Mouse (Mus musculus) embryonic fibroblast, embryonic 13.5 days (primary cell): ENCODE results near the gene 4930524B15Rik. TPM values are rescaled to one million over a fixed set of nuclear protein-coding genes. Genes with fewer than 3 reads are reported as not detected.
"Not testable (repeated sequence)": the region's sequence is repeated elsewhere in the genome, so short reads cannot be mapped to it uniquely, and the experiment has no call there.

ENCODE experiments used
- H3K27ac ChIP-seq: 2 replicates; pipeline ENCODE4 v1.5.1; 2012; ENCODE audit warnings: low read length, control low read depth, inconsistent platforms; ENCODE audit not compliant: insufficient read depth
- H3K4me1 ChIP-seq: 2 replicates; pipeline ENCODE4 v1.6.1; 2011; ENCODE audit warnings: low read length; ENCODE audit not compliant: control insufficient read depth, insufficient read depth
- H3K4me3 ChIP-seq: 2 replicates; pipeline ENCODE4 v1.5.1; 2011; ENCODE audit warnings: mild to moderate bottlenecking, control low read depth, low read length; ENCODE audit not compliant: insufficient read depth
- CTCF ChIP-seq: IDR thresholded peaks from 2 replicates; pipeline ENCODE4 v1.5.1; 2011; ENCODE audit warnings: mild to moderate bottlenecking, control low read depth, low read length, moderate library complexity, borderline replicate concordance; ENCODE audit not compliant: insufficient read depth
- POLR2A ChIP-seq: IDR thresholded peaks from 2 replicates; pipeline ENCODE4 v1.6.1; 2011; ENCODE audit warnings: low read depth, mild to moderate bottlenecking, control low read depth, low read length, moderate library complexity
- polyA plus RNA-seq: library from polyadenylated mRNA; stranded (reverse); fragments of >200 nt; gene quantifications from 2 replicates; pipeline ENCODE4 v1.2.4, GENCODE M21; 2011; ENCODE audit warnings: low read depth; ENCODE audit not compliant: missing spikeins, insufficient read length

4930524B15Rik gene
- polyA plus RNA-seq, 1 experiment: not detected

- H3K4me1 ChIP-seq: no peaks in the 10 kb centered on the region
- H3K4me3 ChIP-seq: no peak overlapping the region
- no peak overlapping the region for H3K27ac ChIP-seq
- TF ChIP-seq CTCF: no peak
- TF ChIP-seq POLR2A: no peak
These were observed 17.9 kb downstream of the 4930524B15Rik start for GRCm38 (mm10) chr11:31983249-31983648.

DNA sequence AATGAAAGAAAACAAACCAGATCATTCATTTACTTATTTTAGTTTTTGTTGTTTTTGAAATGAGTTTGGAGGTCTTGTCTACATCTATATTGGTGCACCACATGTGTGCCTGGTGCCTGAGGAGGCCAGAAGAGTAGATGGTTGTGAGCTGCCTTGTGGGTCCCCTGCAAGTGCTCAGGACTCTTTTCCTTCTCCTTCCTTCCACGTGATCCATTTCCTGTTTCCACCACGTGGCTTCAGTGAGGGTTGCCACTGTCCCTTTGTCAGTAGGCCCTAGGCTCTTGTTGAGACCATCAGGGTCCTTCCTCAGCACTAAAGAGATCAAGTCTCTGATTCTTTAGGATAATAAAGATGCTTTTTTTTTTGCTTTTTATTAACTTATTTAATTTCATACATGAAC, 19.4 kb downstream of the 4930524B15Rik start:
- no peak overlapping the region for H3K4me3 ChIP-seq
- no peaks in the 10 kb centered on the region for H3K4me1 ChIP-seq
- TF ChIP-seq POLR2A (no peak), CTCF (no peak)
- no peak overlapping the region for H3K27ac ChIP-seq

DNA sequence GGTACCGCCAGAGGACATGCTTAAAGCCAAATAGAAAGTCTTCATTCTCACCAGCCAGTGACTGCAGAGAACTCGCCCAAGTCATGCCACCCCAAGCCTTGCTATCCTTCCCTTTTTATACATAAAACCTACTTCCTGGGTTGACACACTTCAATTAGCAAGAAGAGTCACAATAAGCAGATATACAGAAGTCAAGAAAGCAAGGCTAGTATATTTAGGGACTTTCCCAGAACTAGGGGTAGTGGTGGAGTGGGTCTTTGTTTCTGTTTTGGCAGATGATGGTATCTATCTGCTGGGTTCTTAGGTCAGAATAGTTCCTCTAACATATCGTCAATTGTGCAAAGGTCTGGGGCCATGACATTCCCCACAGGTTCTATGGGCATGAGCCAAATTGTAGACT, 27.1 kb downstream of the 4930524B15Rik start:
- Histone ChIP-seq H3K27ac (no peak overlapping the region), H3K4me1 (no peaks in the 10 kb centered on the region), H3K4me3 (no peak overlapping the region)
- TF ChIP-seq POLR2A: no peak
- no peak for TF ChIP-seq CTCF

- TF ChIP-seq CTCF: no peak
- no peak for TF ChIP-seq POLR2A
- Histone ChIP-seq H3K27ac (no peak overlapping the region), H3K4me3 (no peak overlapping the region), H3K4me1 (0 out of 2 replicates have a peak, but pooled peaks cover 2% of the 10 kb centered on the region)
These were observed 34.3 kb downstream of the 4930524B15Rik start for GRCm38 (mm10) chr11:31999716-32000115.

DNA sequence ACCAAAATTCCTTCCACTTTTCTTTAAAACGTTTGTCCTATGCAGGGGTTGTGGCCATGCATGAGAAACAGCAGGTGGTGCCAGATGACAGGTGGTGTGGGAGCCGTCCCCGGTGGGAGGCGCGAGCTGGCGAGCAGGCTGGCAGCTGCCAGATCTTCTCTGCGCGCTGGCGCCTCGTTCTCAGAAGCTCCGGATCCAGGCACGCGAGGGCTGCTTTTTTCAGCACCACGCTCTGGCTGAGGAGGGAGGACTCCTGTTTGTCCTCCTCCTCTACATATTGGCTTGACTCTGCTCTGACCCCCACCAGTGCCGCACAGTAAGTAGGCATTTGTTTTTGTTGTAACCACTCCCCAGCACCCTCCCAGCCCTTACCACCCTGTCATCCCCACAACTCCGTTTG, 34.9 kb downstream of the 4930524B15Rik start, which contains the start of gene Nsg2:
TSS of gene Nsg2 (plus strand) at position 183 of the 400 bp plus-strand sequence.
- no peak within 1 kb of the TSS for H3K4me3 ChIP-seq
- TF ChIP-seq POLR2A (no peak), CTCF (peak; percentile 65; the same call in 1 of the 2 replicates)
- H3K4me1 ChIP-seq: 0 out of 2 replicates have a peak, but pooled peaks cover 2% of the 10 kb centered on the region
- H3K27ac ChIP-seq: no peak within 1 kb of the TSS

- no peak for TF ChIP-seq CTCF
- no peak for TF ChIP-seq POLR2A
- Histone ChIP-seq H3K4me3 (no peak overlapping the region), H3K4me1 (0 out of 2 replicates have a peak, but pooled peaks cover 2% of the 10 kb centered on the region), H3K27ac (no peak overlapping the region)
These were observed 36.0 kb downstream of the 4930524B15Rik start for GRCm38 (mm10) chr11:32001181-32001910.

- TF ChIP-seq POLR2A (no peak), CTCF (no peak)
- 0 out of 2 replicates have a peak, but pooled peaks cover 2% of the 10 kb centered on the region for H3K4me1 ChIP-seq
- no peak overlapping the region for H3K27ac ChIP-seq
- no peak overlapping the region for H3K4me3 ChIP-seq
These were observed 37.3 kb downstream of the 4930524B15Rik start for GRCm38 (mm10) chr11:32002670-32003072.

DNA sequence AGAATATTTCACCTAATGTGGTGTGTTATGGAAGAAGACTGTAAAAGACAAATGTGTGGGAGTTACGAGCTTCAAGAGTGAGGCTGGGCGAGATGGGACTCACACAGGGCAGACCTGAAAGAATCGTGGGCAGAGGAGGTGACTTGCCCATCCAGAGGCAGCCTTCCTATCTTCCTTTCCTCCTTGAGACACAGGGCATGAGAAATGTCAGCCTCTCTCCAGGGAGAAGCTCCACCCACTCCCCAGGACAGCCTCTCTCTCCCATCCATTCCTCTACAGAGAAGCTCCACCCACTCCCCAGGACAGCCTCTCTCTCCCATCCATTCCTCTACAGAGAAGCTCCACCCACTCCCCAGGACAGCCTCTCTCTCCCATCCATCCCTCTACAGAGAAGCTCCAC, 42.7 kb downstream of the 4930524B15Rik start:
- not testable (repeated sequence) for H3K4me1 ChIP-seq, H3K27ac ChIP-seq, H3K4me3 ChIP-seq

DNA sequence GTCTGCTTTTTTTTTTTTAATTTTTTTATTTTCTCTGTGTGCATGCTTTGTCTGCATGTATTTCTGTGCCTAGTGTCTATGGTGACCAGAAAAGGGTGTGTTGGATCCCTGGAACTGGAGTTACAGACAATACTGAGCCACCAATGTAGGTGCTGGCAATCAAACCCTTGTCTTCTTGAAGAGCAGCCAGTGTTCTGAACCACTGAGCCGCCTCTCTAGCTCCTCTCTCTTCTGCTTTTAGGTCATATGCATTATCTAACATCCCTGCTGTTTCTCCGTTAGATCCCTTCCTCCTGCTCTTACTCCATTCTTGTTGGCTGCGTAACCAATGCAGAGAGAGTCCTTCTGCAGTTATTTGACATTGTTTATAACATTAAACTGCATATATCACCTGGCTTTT, 43.5 kb downstream of the 4930524B15Rik start:
- TF ChIP-seq CTCF (no peak), POLR2A (no peak)
- Histone ChIP-seq H3K4me1 (0 out of 2 replicates have a peak, but pooled peaks cover 2% of the 10 kb centered on the region), H3K4me3 (no peak overlapping the region), H3K27ac (no peak overlapping the region)

DNA sequence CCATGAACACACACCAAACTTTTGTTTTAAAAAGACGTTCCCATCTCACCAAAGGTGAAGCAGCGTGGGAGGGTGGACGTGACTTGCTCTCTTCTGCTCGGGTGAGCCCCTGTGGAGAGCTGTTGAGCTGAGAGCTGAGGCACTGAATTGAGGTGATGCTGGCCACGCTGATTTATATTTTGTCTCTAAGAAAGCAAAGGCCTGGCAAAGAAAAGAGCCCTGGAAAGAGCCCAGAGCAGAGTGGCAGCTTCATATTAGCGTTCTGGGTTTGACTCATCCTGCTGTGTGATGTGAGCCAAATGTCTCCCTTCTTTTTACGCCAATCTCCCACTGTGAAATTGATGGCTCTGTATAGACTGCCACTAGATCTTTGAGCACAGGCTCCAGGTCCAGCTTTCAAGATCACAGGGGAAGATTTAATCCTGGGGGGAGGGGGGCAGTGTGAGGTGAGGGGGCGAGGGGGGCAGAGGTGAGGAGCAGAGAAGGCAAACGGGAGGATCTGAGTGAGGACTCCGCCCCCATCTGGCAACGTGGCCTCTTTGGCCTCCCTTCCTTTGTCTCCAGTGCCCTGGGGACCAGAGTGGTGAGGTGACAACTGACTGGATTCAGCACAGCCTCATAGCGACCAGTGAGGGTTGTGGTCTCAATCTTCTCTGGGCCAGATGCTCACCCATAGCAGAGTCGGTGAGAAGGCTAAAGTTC, 44.7 kb downstream of the 4930524B15Rik start:
- Histone ChIP-seq H3K4me1 (0 out of 2 replicates have a peak, but pooled peaks cover 2% of the 10 kb centered on the region), H3K27ac (no peak overlapping the region), H3K4me3 (no peak overlapping the region)
- TF ChIP-seq CTCF: no peak
- TF ChIP-seq POLR2A: no peak
